Mouse (Mus musculus) A20 (cell line): ENCODE measurements at regions not wholly inside any gene's neighbourhood (a gene's known extent, or its start where the extent isn't known, plus 50 kb on each side); places are given as distances from the start of the nearest gene placed in this dataset.
"Not testable (repeated sequence)": the region's sequence is repeated elsewhere in the genome, so short reads cannot be mapped to it uniquely, and the experiment has no call there.

Source experiments
- DNase-seq: peaks from one replicate; pipeline ENCODE4 v3.0.0-alpha.2; 2011; ENCODE audit warnings: low read depth, low spot score

GRCm38 (mm10) chr3:31603237-31603636 lies 293.1 kb upstream of the Slc7a14 start:
- peak; percentile 65 for DNase-seq

- not testable (repeated sequence) for DNase-seq
Measured at GRCm38 (mm10) chr3:31596581-31596980, 286.4 kb upstream of the Slc7a14 start.

- peak; percentile 20 for DNase-seq
Measured at GRCm38 (mm10) chr3:31585971-31586370, 275.8 kb upstream of the Slc7a14 start.

- DNase-seq: no peak
Measured at GRCm38 (mm10) chr3:31573849-31574248, 263.7 kb upstream of the Slc7a14 start.
